Mouse (Mus musculus): Measurements from ENCODE around the gene Gm21985. TPM values are rescaled to one million over a fixed set of nuclear protein-coding genes. Genes with fewer than 3 reads are reported as not detected.

The Gm21985 gene
- polyA plus RNA-seq, 1 experiment, result not detected

DNA sequence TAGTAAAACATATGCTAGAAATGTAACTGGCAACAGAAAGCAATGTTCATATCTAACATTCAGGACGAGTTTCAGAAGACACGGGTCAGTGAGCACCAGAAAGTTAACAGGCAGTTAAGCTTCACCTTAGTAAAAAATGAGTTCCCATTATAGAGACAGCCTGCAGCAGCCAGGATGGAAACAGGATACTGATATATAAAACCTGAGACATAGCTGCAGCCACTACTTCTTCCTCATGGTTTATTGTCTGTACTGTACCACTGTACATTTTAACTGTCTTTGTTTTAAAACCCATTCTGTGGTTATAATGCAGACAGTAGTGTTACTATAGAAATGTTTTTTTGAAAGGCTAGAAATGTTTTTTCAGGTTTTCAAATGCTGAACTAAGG, 94.7 kb downstream of the Gm21985 start:
- Histone ChIP-seq H3K36me3 (ENCODE audit: control insufficient read depth, insufficient read depth) (peaks cover 46% of the 10 kb centered on the region), H3K79me2 (ENCODE audit: control insufficient read depth, insufficient read depth) (peaks cover 6% of the 10 kb centered on the region), H3K27me3 (ENCODE audit: control insufficient read depth, insufficient read depth, insufficient read length) (no peaks in the 10 kb centered on the region), H3K4me3 (no peak overlapping the region), H3K4me2 (ENCODE audit: low read depth) (no peak overlapping the region), H3ac (ENCODE audit: control insufficient read depth, insufficient read length) (no peak overlapping the region)
- no peak for TF ChIP-seq REST (IDR thresholded peaks at IDR 0.05; ENCODE audit: insufficient read depth, insufficient read length)
- TF ChIP-seq USF1 (IDR thresholded peaks at IDR 0.05; ENCODE audit: low read depth), result no peak
- no peak for TF ChIP-seq POLR2AphosphoS2 (IDR thresholded peaks at IDR 0.05; ENCODE audit: insufficient read length, low read depth)
- TF ChIP-seq E2F4 (IDR thresholded peaks at IDR 0.05; ENCODE audit: insufficient read depth), result no peak
- TF ChIP-seq MYOD1 (IDR thresholded peaks at IDR 0.05; ENCODE audit: control insufficient read depth in 1 of 3, insufficient read length in 2 of 3, low read depth in 2 of 3), result no peak

- Histone ChIP-seq H3K27me3 (ENCODE audit: control insufficient read depth, insufficient read depth, insufficient read length) (no peaks in the 10 kb centered on the region), H3K36me3 (ENCODE audit: control insufficient read depth, insufficient read depth) (peaks cover 20% of the 10 kb centered on the region), H3K4me3 (peak overlapping the region; percentile 80), H3K4me2 (ENCODE audit: low read depth) (peak overlapping the region; percentile 89), H3ac (ENCODE audit: control insufficient read depth, insufficient read length) (peak overlapping the region; percentile 59), H3K79me2 (ENCODE audit: control insufficient read depth, insufficient read depth) (peaks cover 24% of the 10 kb centered on the region)
- no peak for TF ChIP-seq POLR2AphosphoS2 (IDR thresholded peaks at IDR 0.05; ENCODE audit: insufficient read length, low read depth)
- TF ChIP-seq REST (IDR thresholded peaks at IDR 0.05; ENCODE audit: insufficient read depth, insufficient read length), result no peak
- TF ChIP-seq TCF3 (IDR thresholded peaks at IDR 0.05; ENCODE audit: insufficient read length, low read depth), result no peak
- TF ChIP-seq POLR2A (IDR thresholded peaks at IDR 0.05; ENCODE audit: insufficient read length, low read depth), result no peak
- TF ChIP-seq TCF12 (IDR thresholded peaks at IDR 0.05; ENCODE audit: insufficient read depth, poor library complexity, severe bottlenecking), result no peak
- TF ChIP-seq SRF (IDR thresholded peaks at IDR 0.05; ENCODE audit: control insufficient read depth, insufficient read length, low read depth), result no peak
These were observed 101.1 kb downstream of the Gm21985 start for GRCm38 (mm10) chr2:112367222-112367621.

DNA sequence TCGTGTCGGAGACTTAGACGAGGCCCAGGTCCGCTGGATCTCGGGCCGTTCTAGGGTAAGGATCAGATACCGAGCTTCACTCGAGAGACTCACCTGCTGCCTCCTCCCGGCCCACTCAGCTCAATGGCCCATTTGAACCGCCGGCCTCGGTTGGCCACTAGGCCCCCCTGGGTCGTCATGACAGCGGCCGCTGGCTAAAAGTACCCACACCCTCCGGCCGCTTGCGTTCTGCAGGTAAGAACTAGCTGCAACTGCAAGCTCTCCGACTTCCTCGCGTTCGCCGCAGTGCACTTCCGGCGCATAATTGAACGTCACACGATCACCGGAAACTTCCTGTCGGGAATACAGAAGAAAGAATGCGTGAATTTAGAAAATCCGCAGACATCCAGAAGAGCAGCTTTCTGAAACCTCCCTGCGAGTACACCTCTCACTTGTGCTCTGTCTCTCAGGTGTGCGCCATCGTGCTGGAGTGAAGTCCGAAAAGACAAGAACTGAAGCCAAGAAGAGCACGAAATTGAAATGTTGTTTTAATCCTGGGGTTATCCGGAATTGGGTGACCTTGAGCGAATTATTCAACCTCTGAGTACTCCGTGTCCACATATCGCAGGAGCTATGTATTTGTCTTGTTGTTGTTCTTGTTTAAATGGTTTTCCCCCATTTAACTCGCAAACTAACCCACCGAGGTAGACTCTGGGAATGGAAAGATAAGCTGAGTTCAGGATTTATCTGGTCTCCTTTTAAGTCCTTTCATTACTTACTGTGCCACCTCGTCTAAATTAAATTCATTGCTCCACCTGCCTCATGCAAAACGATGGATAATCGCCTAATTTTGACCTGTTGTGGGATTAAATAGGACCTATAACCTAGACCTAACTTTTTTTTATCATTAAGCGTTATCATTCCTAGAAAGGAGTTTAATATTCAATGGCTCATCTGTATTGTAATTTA, 101.9 kb downstream of the Gm21985 start, which contains the start of gene Emc4:
Gene Emc4 (minus strand): TSS at position 302 of the 948 bp plus-strand sequence.
- Histone ChIP-seq H3K27me3 (ENCODE audit: control insufficient read depth, insufficient read depth, insufficient read length) (no peaks in the 10 kb centered on the region), H3K36me3 (ENCODE audit: control insufficient read depth, insufficient read depth) (peaks cover 14% of the 10 kb centered on the region), H3K4me2 (ENCODE audit: low read depth) (peak within 1 kb of the TSS; percentile 89), H3K4me3 (peak within 1 kb of the TSS; percentile 80), H3K79me2 (ENCODE audit: control insufficient read depth, insufficient read depth) (peaks cover 24% of the 10 kb centered on the region), H3ac (ENCODE audit: control insufficient read depth, insufficient read length) (peak within 1 kb of the TSS; percentile 59)
- TF ChIP-seq CEBPB (IDR thresholded peaks at IDR 0.05; ENCODE audit: insufficient read depth, poor library complexity, severe bottlenecking) (no peak), POLR2AphosphoS2 (IDR thresholded peaks at IDR 0.05; ENCODE audit: insufficient read length, low read depth) (peak; percentile 54), POLR2A (IDR thresholded peaks at IDR 0.05; ENCODE audit: insufficient read length, low read depth) (peak; percentile 61)

DNA sequence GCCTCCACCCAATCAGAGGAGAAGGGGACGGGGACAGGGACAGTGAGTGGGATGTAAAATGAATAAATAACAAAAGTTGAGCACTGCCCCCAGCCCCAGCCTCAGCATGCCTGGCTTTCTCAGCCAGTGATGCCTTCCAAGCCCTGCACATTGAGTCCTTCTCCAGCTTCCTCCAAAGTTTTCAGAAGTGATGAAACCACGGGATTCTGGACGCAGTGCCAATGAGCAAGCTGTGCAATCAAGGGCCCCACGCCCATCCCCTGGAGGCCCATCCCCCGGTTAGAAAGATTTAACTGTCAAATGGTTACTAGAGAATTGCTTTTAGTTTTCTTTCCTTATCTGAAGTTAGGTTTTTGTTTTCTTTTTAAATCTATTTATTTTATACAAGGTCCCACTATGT, 103.8 kb downstream of the Gm21985 start:
- peaks cover 5% of the 10 kb centered on the region for H3K36me3 ChIP-seq (ENCODE audit: control insufficient read depth, insufficient read depth)
- peaks cover 24% of the 10 kb centered on the region for H3K79me2 ChIP-seq (ENCODE audit: control insufficient read depth, insufficient read depth)
- H3K4me2 ChIP-seq (ENCODE audit: low read depth), result no peak overlapping the region
- no peak overlapping the region for H3K4me3 ChIP-seq
- no peak overlapping the region for H3ac ChIP-seq (ENCODE audit: control insufficient read depth, insufficient read length)
- no peaks in the 10 kb centered on the region for H3K27me3 ChIP-seq (ENCODE audit: control insufficient read depth, insufficient read depth, insufficient read length)
- TF ChIP-seq CEBPB (IDR thresholded peaks at IDR 0.05; ENCODE audit: insufficient read depth, poor library complexity, severe bottlenecking) (0 out of 2 replicates have a peak, but pooled peaks have one; percentile 23), MYOD1 (IDR thresholded peaks at IDR 0.05; ENCODE audit: control insufficient read depth in 1 of 3, insufficient read length in 2 of 3, low read depth in 2 of 3) (no peak), POLR2AphosphoS2 (IDR thresholded peaks at IDR 0.05; ENCODE audit: insufficient read length, low read depth) (peak; percentile 26)

DNA sequence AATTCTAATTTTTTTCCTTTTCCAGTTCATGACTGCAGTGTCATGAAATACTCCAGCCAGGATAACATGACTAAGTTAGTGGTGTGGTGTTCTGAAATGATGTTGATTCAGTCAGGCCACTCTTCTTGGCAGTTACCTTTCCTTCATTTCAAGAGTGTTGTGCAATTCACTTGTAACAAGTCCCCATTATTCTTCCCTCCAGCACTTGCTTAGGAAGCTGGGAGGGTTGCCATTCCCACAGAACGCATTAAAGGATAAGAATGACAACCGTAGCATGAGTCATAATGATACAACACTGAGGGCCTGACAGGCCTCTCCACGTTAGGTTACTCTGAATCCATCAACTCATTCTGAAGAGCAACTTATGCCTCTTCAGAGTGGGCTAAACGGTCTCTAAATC, 107.0 kb downstream of the Gm21985 start:
- Histone ChIP-seq H3K4me2 (ENCODE audit: low read depth) (peak overlapping the region; percentile 65), H3ac (ENCODE audit: control insufficient read depth, insufficient read length) (no peak overlapping the region), H3K4me3 (no peak overlapping the region), H3K79me2 (ENCODE audit: control insufficient read depth, insufficient read depth) (no peaks in the 10 kb centered on the region), H3K36me3 (ENCODE audit: control insufficient read depth, insufficient read depth) (no peaks in the 10 kb centered on the region), H3K27me3 (ENCODE audit: control insufficient read depth, insufficient read depth, insufficient read length) (no peaks in the 10 kb centered on the region)
- no peak for TF ChIP-seq USF1 (IDR thresholded peaks at IDR 0.05; ENCODE audit: low read depth)
- TF ChIP-seq POLR2A (IDR thresholded peaks at IDR 0.05; ENCODE audit: insufficient read length, low read depth), result no peak
- no peak for TF ChIP-seq E2F4 (IDR thresholded peaks at IDR 0.05; ENCODE audit: insufficient read depth)
- no peak for TF ChIP-seq MYOD1 (IDR thresholded peaks at IDR 0.05; ENCODE audit: control insufficient read depth in 1 of 3, insufficient read length in 2 of 3, low read depth in 2 of 3)
- TF ChIP-seq TCF12 (IDR thresholded peaks at IDR 0.05; ENCODE audit: insufficient read depth, poor library complexity, severe bottlenecking), result no peak
- no peak for TF ChIP-seq TCF3 (IDR thresholded peaks at IDR 0.05; ENCODE audit: insufficient read length, low read depth)
- TF ChIP-seq REST (IDR thresholded peaks at IDR 0.05; ENCODE audit: insufficient read depth, insufficient read length), result no peak
- peak; percentile 28 for TF ChIP-seq MAX (IDR thresholded peaks at IDR 0.05; ENCODE audit: low read depth)
- no peak for TF ChIP-seq SRF (IDR thresholded peaks at IDR 0.05; ENCODE audit: control insufficient read depth, insufficient read length, low read depth)
- TF ChIP-seq POLR2AphosphoS2 (IDR thresholded peaks at IDR 0.05; ENCODE audit: insufficient read length, low read depth), result no peak
- peak; percentile 99 for TF ChIP-seq CEBPB (IDR thresholded peaks at IDR 0.05; ENCODE audit: insufficient read depth, poor library complexity, severe bottlenecking)
- no peak for TF ChIP-seq MYOG (IDR thresholded peaks at IDR 0.05; ENCODE audit: control insufficient read depth in 1 of 3, insufficient read depth in 1 of 3, insufficient read length in 2 of 3, low read depth in 2 of 3)

Data from myocyte (in vitro differentiated cells).